Mouse (Mus musculus): Measurements from ENCODE around the gene Veph1. TPM values are rescaled to one million over a fixed set of nuclear protein-coding genes. Genes with fewer than 3 reads are reported as not detected.

The Veph1 gene
- 1 to 10 TPM; 1.3 to 2.8 TPM for total RNA-seq (2021)

GRCm38 (mm10) chr3:66296545-66296944 is at the start of gene Veph1:
Veph1 (minus strand) TSS chr3:66296837.
- intact Hi-C loops (cut with DNase I): no loop called here
- peak; percentile 42 for DNase-seq

GRCm38 (mm10) chr3:66340742-66341141 is 44.1 kb upstream of the Veph1 start:
- DNase-seq: no peak
- intact Hi-C loops (cut with DNase I): no loop called here

GRCm38 (mm10) chr3:66332401-66332729 is 35.7 kb upstream of the Veph1 start:
- no peak for DNase-seq
- intact Hi-C loops (cut with DNase I): loop anchor here (2.0 kb wide), 1 partner anchor 1012 kb away; no protein-coding TSS in a partner anchor

DNA sequence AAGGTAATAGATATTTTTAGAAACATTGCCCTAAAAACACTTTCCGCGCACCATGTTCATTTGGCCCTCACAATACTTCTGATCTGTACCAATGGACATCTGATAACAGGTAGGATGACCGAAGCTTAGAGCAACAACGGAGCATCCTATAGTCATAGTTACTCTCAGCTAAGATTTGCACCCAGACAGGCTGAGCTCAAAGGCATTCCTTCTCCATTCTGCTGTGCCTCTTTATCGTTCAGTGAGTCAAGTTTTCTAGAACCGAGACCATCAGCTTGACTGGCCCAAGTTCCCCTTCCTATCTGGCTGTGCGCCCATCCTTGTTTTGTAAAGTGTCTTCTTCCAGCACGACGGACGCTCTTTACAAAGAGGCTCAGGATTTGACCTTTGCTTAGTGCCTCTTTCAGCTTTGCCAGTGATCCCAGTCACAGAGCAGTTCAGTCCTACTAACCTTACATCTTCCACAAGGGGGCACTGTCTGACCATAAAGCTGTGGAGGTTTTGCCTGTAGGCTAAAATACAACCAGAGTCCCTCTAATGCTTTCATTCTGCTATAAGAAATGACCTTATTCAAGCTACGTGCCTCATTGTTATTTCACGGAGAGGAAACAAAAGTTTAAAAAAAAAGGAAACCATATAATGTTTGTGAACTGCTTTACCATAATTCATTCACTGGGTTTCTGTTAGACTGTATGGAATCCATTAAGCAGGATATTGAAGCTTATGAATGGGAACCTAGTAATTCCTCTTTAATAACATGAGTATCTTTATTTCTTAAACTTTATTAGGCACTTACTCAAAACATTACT is 35.2 kb upstream of the Veph1 start:
- intact Hi-C loops (cut with DNase I): loop anchor here (2.0 kb wide), 1 partner anchor 1013 kb away; no protein-coding TSS in a partner anchor
- DNase-seq: peak; percentile 67

DNA sequence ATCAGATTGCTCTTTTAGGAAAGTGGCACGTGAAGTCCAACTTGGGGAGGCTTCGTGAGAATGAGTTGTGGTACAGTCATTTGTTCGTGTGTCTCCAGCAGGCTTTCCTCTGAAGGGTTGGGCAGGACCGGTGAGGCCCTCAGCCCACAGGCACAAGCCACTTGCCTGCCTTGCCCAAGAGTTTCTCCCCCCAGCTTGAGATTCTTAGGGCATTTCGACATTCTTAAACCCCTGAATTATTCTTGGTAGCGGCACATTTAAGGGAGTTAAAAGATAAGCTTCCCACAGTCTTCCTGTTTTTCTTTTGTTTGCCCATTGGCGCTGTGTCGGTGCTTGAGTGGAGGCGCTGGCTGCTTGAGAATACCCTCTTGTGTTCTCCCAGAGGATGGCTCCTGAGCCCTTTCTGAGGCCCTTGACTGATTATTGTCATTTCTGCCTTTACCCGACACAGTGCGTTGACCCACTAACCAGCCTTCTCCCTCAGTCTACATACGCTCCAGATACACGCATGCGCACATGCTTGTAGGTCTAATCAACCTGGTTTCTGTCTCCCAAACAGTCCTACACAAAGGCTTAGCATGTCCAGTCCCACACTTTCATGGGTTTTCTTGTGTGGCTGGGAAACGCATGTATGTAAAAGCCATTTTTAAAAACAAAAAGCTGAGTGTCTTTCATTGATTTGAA is 34.4 kb upstream of the Veph1 start:
- DNase-seq: no peak
- intact Hi-C loops (cut with DNase I): no loop called here

- peak; percentile 31 for DNase-seq
- intact Hi-C loops (cut with DNase I): no loop called here
Observed at GRCm38 (mm10) chr3:66325962-66326834, 29.6 kb upstream of the Veph1 start.

GRCm38 (mm10) chr3:66325486-66325951 is 28.9 kb upstream of the Veph1 start:
- intact Hi-C loops (cut with DNase I): no loop called here
- DNase-seq: peak; percentile 76

- DNase-seq: no peak
- intact Hi-C loops (cut with DNase I): no loop called here
Observed at GRCm38 (mm10) chr3:66314793-66315715, 18.4 kb upstream of the Veph1 start.

GRCm38 (mm10) chr3:66310586-66310985 is 13.9 kb upstream of the Veph1 start:
- intact Hi-C loops (cut with DNase I): no loop called here
- DNase-seq: no peak

DNA sequence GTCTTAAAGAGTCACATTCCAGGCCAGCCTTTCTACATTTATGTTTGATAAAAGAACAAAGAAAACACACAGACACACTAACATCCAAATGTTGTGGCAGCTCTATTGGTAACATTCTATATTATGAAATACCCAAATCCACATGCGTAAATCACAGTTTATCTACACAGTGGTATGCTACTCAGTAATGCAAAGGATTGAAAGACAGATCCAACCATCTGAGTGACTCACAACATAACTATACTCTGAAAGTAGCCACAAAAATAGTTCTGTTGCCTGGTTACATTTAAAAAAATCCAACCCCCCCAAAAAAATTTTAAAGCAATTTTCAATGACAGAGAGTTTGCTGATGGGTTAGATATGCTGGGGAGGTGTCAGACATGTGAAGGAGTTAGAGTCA is 12.9 kb upstream of the Veph1 start:
- no peak for DNase-seq
- intact Hi-C loops (cut with DNase I): no loop called here

- peak; percentile 17 for DNase-seq
- intact Hi-C loops (cut with DNase I): no loop called here
Observed at GRCm38 (mm10) chr3:66295236-66295635, 1.4 kb downstream of the Veph1 start.

GRCm38 (mm10) chr3:66294729-66295128 is 1.9 kb downstream of the Veph1 start:
- DNase-seq: no peak
- intact Hi-C loops (cut with DNase I): no loop called here

GRCm38 (mm10) chr3:66292356-66292946 is 4.2 kb downstream of the Veph1 start:
- DNase-seq: peak; percentile 5

GRCm38 (mm10) chr3:66263270-66263669 is 33.4 kb downstream of the Veph1 start:
- intact Hi-C loops (cut with DNase I): no loop called here

More at GRCm38 (mm10) chr3:66292356-66292946, 4.2 kb downstream of the Veph1 start:
- intact Hi-C loops (cut with DNase I): no loop called here

DNA sequence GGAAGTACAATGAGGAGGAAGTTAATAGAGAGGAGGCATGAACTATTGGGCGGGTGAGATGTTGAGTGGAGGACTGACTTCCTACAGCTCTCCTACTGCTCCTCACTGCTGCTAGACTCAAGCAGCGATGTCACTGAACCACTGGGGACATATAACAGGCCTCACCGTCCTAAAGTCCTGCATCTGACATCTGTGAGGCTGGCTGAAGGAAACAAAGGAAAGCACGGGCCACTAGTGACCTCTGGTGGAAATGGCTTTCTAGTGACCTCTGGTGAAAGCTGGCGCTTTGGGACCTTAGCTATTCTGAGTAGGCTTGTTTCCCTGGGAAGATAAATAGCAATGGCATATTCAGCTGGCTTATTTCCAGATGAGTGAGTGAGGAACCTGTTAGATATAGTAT is 34.3 kb downstream of the Veph1 start:
- DNase-seq: peak; percentile 31
- intact Hi-C loops (cut with DNase I): no loop called here

More at GRCm38 (mm10) chr3:66263270-66263669, 33.4 kb downstream of the Veph1 start:
- peak; percentile 13 for DNase-seq

DNA sequence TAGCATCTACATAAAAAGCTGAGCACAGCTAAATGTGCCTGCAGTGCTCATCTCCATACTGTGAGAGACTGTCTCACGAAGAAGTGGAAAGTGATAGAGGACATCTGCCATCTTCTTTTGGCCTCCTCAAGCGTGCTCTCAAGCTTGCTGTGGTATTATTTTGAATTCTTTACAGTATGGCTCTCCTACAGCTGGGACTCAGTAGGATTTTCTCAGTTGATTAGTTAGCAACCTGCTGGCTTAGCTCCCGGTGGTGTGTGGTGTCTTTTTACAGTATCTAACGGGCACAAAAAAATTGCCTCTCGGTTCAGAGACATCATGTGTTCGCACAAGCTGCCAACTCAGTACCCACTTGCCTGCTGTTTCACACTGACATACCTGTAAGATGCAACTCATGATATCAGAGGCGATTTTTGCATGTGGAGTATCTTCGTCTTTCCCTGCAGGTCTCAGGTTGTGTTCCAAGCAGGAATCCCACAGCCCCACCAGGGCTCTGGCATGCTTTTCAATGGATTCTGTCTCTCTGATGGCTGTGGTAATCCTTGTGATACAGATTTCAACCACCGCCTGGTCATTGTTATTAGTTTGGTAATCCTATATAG is 42.0 kb downstream of the Veph1 start:
- intact Hi-C loops (cut with DNase I): no loop called here
- peak; percentile 58 for DNase-seq

DNA sequence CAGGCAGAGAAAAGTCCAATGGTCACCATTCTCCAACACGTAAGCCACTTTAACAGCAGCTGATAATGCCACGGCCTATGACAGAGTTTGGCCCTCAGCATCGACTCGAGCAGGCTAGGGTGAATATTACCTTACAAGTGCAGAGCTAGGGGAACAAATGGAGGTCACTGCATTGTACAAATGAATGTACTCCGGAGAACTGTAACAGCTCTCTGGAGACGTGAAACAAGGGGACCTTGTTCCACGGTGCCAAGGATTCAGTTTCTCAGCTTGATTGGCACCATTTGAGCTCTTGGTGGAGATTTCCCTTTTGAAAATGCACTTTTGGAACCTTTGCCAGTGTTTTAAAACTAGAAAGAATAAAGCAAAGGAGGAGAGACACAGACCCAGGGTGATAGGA is 44.8 kb downstream of the Veph1 start:
- intact Hi-C loops (cut with DNase I): no loop called here

GRCm38 (mm10) chr3:66240476-66240875 is 56.2 kb downstream of the Veph1 start:
- DNase-seq: no peak
- intact Hi-C loops (cut with DNase I): no loop called here

More for the DNA sequence above, 44.8 kb downstream of the Veph1 start:
- DNase-seq: no peak
